Mouse (Mus musculus) NIH3T3 (cell line): ENCODE results near the gene Zfp879.

ENCODE experiments used
- DNase-seq: peaks from one replicate; pipeline ENCODE4 v3.0.0-alpha.2; 2012; ENCODE audit warnings: low read depth

Zfp879 gene

DNA sequence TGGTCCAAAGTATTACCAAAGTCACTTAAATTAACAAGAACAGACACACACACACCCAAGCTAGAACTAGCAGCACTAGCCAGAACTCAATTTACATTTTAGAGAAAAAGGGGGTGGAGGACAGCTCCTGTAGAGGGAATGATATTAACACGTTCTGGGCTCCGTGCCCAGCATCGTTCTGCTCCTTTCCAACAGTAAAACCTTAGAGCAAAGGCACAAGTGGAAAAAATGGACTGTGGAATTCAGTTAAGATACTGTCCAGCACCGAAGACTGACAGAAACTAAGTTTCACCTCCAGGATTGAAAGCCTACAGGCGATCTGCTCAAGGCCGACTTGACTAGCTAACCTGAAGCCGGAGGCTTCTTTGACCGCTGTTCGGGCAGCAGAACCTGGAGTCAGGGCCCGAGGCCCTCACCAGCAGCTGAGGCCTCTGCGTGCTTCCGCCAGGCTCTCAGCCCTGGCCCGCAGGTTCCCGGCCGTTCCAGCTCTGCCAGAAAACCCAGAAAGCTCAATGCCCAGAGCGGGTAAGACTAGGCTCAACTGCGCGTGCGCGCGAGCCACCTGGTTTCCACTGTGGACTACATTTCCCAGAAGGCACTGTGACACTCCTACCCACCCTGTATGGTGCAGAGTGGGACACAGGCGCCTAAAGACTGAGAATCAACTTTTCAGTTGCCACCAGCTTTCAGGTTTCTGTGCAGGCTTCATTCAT lies at the start of gene Zfp879:
Gene Zfp879 (minus strand): TSS at position 530 of the 713 bp plus-strand sequence.
- peak; percentile 30 for DNase-seq

DNA sequence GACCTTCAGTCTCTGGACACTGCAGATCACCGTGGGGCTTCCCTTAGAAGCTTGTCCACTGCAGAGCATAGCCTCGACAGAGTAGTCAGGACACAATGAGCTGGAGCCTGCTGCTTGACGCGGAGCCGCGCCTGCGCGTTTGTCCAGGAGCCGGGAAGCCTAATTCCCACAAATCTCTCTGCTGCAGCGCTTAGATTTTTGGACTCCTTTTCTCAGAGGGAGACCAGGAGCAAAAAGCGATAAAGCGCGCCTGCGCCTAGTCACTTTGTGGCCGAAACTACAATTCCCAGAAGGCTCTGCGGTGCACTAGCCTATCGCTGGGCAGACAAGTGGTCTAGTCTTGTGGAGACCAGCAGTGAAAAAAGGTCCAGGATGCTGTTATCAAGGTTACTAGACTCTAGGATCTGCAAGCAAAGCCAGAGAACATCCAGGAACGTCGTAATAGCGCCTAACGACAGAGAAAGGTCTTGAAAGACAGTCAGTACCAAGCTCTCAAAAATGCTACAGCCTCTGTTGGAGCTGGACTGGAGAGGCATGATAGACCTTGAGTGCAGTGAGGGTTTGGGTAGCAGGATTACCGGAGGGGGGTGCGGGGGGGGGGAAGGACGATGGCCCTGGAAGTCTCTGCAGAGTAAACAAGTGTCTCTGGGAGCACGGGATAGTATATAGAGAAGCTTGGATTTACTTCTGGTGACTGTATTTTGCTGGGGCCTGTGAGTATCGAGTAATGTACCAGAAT lies 46.2 kb upstream of the Zfp879 start, which contains the start of gene Zfp454:
Gene Zfp454 (minus strand): TSS at position 262 of the 739 bp plus-strand sequence.
- DNase-seq, result peak; percentile 89

DNA sequence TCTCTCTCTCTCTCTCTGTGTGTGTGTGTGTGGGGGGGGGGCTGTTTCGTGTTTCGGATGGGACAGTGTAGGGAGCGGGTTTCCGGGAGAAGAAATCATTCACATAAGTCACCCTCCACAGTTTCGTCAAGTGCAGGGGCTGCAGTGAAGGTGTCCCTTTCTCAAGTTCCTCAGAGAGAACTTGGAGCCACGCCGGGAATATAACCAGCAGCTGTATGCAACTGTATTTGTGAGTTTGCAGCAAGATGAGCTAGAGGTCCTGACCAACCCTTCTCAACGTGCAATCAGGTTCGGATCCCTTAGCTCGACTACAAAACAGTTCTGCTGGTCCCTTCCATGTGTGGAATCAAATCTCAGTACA lies 45.6 kb upstream of the Zfp879 start:
- DNase-seq, result no peak

DNA sequence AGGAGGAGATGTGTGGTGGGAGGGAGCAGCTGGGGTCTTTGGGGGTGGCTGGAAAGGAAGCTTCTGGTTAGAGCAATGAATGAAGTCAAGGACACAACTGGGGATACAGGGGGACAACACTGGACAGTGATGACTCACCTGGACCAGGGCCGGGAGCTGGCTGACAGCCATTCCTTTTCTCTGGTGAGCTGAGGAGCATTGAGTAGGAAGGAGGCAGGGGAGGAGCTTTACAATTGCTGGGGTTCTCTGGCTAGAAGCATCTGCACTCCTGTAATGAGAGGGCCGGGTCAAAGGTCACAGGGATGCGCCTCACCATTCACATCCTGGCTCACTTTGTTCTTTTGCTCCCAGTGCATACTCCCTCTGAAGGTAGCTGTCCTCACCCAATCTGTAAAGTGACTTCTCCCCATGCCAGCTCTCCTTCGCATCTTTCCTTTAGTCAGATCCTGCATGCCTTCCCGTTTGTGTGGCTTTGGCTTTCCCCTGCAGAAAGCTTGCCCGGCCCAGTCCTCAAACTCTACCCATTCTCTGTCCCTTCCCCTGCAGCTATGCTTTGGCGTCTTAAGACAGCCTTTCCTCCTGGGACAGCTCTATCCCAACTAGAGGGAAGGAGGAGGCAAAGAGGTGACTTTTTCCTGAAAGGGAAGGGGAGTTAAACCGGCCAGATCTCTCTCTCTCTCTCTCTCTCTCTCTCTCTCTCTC lies 45.0 kb upstream of the Zfp879 start:
- peak; percentile 40 for DNase-seq

DNA sequence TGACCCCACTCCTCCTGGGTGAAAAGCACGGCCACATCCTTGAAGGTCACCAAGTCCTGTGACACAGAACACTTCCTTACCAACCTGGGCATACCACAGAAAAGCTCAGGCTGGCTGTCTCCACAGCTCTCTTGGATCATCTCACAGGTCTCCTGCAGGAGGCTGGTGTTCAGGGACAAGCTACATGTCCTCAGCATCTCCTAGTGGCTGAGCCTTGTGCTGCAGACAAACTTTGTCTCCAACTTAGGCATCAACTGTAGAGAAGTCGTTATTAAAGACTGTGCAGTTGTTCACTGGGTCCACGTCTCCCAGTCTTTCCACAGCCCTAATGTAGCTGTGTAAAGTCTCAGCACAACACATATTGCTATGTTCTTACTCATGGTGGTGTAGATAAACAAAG lies 42.4 kb upstream of the Zfp879 start:
- peak; percentile 9 for DNase-seq

DNA sequence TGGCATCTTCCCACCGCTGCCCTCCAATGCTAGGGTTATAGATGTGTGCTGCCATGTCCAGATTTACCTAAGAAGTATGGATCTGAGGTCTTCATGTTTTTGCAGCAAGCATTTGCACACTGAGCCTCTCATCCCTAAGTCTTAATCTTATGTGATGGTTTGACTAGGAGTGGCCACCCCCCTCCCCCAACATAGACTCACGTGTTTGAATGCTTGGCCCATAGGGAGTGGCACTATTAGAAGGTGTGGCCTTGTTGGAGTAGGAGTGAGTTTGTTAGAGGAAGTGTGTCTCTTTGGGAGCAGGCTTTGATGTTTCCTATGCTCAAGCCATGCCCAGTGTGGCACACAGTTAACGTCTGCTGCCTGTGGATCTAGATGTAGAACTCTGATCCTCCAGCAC lies 37.3 kb upstream of the Zfp879 start:
- no peak for DNase-seq

DNA sequence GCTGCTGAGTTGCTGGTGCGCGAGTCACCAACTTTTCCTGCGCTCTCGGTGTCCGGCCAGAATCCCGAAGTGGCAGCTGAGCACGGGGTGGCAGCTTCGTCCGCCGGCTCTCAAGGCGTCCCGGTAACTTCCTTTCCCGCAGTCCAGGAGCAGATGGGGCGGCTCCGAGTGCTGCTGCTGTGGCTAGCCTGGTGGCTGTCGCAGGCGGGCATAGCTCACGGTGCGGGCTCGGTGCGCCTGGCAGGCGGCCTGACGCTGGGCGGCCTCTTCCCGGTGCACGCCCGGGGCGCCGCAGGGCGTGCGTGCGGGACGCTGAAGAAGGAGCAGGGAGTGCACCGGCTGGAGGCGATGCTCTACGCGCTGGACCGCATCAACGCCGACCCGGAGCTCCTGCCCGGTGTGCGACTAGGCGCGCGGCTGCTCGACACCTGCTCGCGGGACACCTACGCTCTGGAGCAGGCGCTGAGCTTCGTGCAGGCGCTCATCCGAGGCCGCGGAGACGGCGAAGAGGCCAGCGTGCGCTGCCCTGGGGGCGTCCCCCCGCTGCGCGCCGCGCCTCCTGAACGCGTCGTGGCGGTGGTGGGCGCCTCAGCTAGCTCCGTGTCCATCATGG lies 9.7 kb upstream of the Zfp879 start:
- no peak for DNase-seq

DNA sequence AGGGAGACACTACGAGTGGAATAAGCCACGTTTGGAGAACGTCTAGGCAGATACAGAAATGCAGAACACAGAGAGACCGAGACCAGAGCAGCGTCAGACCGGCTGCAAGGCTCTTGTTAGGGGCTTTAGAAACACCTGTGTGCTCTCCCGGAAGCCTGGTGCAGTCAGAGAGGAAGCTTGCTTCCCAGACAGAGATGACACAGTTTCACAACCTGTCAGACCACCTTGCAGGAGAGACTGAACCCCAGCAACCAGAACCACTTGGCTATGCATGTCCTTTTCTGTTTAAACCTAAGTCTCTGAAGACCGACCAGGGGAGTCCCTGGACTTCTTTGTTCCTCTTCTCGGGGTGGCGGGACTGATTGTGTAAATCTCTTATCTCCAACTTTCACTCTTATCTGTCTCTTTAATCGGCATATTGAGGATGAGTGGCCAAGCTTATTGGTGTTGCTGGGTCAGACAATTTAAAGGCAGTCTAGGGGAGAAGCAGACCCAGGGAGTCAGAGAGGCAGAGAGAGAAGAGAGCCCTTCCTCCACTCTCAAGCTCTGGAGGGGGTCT lies 8.9 kb upstream of the Zfp879 start, which contains the start of gene Grm6:
Gene Grm6 (plus strand): TSS at position 509 of the 559 bp plus-strand sequence.
- no peak for DNase-seq

DNA sequence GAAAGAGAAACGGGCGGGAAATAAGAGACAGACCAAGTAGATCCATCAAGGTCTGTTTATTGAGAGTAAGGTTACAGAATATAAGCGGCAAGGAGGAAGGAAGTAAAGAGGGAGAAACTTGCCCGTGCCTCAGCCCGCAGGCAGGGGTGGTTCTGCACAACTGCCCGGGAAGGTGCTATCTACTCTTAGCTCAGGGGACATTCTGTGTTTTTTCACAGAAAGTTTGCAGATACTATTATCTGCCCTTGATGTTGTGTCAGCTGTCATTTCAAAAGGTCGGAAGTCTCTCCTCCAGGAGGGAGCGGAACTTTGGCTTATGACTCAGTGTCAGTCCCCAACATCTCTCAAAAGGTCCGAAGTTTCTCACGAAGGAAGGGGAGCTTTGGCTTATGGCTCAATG lies 8.0 kb upstream of the Zfp879 start:
- DNase-seq, result no peak

DNA sequence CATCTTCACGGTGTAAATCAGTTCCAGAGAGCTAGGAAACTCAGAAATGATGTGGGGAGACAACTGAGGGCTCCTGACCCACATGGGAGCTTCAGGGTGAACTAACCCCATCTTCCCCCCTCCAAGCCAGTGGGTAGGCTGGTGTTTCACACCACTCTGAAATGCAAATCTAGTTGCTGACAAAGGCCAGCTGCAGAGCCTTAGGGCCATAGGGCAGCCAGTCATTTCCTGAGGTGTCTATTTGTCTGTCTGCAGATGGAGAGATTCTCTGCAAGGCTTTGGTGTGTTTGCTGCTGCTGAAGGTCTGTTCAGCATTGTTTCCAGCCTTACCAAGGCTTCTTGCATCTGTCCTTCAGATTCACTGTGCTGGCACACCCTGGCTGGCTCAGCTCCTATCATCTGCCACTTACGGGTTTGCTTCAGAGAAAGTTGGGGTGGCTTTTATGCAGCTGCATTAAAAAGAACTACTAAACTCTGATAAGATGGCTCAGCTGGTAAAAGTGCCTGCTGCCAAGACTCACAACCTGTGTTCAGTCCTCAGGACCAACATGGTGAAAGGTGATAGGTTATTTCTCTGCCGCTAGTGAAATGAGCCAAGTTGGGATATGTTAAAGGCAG lies 7.3 kb upstream of the Zfp879 start:
- DNase-seq, result no peak

DNA sequence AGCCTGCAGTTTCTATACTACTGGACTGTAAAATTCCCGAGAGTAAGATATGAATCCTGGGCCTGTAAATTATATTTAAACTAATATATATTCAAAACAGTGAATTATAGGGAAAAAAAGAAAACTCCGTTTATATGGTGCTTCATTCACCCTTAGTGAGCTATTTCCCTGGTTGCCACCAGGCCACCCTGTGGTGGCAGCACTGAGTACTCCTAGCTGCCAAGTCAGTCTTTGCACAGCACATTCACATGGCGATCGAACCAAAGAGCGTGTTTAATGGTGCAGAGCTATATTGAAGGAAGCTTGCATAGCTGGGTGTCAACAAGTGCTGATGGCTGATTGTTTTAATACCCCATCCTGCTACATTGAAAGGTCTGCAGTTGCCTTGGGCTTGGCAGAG lies 5.7 kb upstream of the Zfp879 start:
- peak; percentile 15 for DNase-seq

DNA sequence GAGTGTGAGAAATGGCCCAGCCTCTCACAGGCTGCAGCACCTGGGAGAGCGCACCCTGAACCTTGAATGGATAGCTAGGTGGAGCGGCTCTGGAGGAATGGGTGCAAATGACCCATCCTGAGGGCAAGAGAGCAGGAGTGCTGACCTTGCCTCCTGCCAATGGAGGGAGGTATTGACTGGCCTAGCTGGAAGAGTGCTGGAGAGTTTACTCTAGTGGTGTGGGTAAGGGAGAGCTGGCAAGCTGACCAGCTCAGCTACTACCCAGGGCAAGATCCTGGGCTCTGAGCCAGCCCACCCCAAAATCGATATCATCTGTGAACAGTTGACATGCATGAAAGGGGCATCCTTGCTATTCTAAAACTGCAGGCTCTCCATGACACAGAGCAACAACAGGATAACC lies 4.6 kb upstream of the Zfp879 start:
- DNase-seq, result no peak

DNA sequence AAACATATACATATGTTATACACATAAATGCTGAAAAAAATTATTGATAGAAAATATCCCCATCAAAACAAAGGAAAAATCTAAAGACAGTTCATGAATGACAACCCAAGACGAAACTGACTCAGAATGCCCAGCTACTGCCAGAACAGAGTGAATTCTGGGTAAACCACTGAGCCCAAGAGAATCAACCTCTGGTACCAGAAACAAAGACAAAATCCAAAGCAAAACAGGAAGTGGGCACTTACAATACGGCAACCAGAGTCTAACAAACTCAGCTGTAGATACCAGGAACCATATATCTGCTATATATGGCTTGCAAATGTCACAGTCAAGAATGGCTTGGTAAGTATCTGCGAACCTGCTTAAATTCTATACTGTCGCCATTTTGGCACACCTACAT lies 5.6 kb downstream of the Zfp879 start:
- peak; percentile 9 for DNase-seq

DNA sequence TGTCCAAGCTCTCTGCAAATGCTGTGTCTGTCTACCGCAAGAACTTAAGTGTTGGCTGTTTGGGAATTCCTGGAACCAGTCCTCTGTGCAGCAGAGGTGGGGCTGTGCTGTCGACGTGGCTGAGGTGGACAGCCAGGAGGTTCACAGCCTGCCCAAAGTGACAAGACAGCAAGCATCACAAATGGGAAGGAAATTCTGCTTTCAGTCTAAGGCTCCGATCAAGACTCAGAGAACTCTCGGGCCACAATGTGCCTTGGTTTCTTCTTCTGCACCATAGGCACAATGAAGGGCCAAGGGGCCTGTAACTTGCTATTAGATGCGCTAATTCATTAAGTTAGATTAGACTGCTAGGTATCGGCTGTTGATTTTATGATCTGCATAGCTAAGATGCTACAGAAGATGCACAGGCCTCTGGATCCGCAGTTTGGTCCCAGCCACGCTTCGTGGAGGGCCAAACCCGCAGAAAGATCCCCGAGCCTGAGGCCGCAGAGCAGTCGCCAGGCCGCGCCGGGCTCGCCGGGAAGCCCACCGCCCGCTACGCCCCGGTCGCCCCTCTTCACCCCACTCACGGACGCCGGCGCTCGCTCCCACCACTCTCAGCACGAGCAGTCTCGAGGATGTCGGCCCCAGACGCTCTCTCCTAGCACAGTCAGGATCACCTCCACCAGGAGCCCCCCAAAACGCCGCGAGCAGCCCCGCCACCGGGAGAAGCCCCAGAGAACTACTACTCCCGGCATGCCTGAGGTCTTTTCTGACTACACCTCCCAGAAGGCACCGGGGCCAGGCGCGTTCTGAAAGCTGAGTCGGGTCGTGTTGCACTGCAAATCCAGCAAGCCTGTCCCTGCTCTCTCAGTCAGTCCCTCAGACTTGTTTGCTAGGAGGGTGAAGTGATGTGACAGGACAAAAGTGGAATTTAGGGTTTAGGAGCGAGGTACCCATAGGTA lies 14.1 kb downstream of the Zfp879 start, which contains the start of gene Zfp354c:
Gene Zfp354c (minus strand): TSS at position 715 of the 944 bp plus-strand sequence.
- peak; percentile 89 for DNase-seq

DNA sequence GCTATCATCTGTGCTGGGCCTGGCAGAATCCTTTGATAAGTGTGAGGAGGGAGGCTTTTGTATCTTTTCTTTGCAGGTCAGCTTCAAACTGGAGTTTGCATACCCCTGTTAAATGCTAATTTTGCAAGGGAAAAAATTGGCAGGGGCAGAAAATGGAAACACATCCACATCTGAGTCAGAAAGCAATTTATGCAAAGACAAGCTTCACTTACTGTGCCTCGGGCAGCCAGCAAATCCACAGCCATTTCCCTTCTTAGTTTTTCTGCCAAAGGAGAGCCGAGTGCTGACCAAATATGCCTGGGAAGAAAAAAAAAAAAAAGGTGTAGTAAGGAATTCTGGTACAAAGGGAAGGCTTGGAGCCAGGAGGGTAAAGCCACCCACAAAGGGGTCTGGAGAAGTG lies 15.1 kb downstream of the Zfp879 start:
- DNase-seq, result peak; percentile 60

DNA sequence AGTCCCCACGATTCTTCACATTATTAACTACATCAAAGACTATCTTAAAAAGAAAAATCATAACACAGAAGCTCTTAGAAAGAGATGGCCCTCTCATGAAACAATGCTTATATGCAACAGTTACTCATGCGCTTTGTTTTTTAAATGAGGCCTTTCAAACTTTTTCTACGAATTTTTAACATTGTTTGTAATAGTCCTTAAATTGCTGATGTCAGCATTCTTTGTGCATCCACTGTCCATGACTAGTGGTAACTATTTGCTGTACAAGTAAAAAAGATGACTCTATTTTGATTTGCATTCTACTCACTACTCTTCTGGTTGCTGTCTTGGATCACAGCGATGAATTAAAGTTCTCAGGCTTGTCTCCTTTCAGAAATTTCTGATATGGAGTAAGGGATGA lies 27.1 kb downstream of the Zfp879 start:
- no peak for DNase-seq

DNA sequence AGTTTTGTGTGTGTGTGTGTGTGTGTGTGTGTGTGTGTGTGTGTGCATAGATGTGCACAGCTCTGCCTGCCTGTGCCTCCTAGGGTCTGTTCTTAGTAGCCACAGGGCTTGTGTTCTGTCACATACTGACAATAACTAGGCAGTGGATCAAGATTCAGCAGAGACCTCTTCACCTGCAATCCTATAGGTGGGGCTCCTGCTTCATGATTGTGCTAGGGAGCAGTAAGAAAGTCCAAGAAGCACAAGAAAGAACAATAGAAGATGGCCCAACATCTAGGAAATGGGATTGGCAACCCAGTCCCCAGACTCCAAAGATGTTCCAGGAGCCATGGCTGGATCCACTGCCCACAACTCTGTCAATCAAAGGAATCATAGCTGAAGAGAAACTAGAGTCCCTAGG lies 42.5 kb downstream of the Zfp879 start:
- no peak for DNase-seq

DNA sequence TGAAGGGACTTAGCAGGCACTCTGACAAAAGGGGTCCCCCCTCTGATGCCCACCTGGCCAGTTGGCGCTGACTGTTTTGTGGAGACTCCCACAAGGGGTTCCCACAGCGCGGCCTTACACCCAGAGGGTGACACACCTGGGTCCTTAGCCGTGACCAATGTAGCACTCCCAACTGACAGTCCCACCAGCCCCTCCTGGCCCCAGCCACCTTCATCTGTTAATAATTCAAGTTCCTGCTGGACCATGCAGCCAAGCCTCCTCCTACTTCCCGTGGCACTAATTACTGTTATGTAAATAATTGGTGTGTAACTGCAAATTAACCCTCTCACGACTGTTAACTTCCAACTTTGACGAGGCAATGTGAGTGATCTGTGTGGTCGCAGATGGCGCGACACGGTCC lies 43.7 kb downstream of the Zfp879 start:
- no peak for DNase-seq
